Mouse (Mus musculus) testis, adult 2 months (tissue): ENCODE data around the gene Treh.

Experiments used
- CTCF ChIP-seq: fragments of 200-500 bp; IDR thresholded peaks from 2 replicates; pipeline ENCODE4 v1.5.1; 2012; ENCODE audit warnings: low read depth, mild to moderate bottlenecking, inconsistent platforms, low read length, moderate library complexity; ENCODE audit not compliant: control insufficient read depth, insufficient read depth, insufficient replicate concordance
- POLR2A ChIP-seq: fragments of 200-500 bp; IDR thresholded peaks from 2 replicates; pipeline ENCODE4 v1.6.1; 2012; ENCODE audit warnings: low read depth, mild to moderate bottlenecking, inconsistent platforms, low read length, moderate library complexity; ENCODE audit not compliant: control insufficient read depth

DNA sequence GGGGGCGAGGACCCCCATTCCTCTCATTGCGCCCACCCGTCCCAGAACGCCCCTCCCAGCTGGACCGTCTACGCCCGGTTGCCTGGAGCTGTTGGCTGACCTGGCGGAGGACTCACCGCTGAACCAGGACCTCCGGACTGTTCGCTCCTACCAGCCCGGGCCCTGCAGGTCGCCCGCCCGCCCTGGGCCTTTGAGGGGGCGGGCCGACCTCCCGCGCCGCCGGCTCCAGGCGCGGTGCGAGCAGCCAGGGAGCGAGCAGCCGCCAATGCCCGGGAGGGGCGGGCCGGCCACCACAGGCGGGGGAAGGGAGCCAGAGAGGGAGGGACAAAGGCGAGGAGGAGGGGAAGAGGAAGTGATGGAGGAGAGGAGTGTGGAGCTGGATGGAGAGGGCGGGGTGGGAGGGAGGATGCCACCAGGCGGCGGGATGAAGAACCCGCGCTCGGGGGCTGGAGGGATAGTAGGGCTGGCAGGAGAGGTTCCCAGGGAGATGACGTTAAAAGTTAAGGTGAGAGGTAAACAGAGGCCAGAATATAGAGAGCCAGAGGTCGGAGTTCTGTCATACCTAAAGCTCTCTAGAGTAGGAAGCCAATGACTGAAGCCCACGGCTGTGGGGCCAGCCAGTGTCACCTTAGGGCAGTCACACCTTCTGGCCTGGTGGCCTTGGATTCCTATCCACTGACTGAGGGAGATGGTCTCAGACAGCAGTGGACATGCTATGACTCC is 48.3 kb downstream of the Treh start:
- TF ChIP-seq CTCF (no peak), POLR2A (no peak)
